Mouse (Mus musculus): ENCODE measurements at regions not wholly inside any gene's neighbourhood (a gene's known extent, or its start where the extent isn't known, plus 50 kb on each side); places are given as distances from the start of the nearest gene placed in this dataset.

DNA sequence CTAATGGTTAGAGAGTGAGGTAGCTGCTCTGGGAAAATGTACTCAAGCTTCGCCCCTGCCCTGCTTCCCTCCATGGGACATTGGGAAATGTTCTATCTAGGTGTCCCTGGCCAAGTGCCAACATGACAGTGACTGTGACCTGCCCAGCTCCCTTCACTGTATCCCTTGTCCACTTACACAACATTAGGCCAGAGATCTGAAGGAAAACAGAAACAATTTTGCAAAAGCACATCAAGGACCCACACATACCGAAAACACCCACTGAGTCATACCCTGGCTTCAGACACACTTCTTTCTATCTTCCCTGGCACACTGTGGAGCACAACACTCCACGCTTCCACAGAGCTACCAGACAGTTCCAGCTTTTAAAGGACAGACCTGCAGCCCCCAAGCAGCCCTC lies 62.0 kb upstream of the Dlg1 start:
- no peak for TF ChIP-seq CTCF (IDR thresholded peaks at IDR 0.05; ENCODE audit: control insufficient read depth, insufficient read depth, insufficient replicate concordance, low read depth, low read length)
- no peak for TF ChIP-seq POLR2A (IDR thresholded peaks at IDR 0.05; ENCODE audit: control insufficient read depth, low read depth, low read length)
